Mouse (Mus musculus) hindbrain, embryonic 11.5 days (tissue): ENCODE results near the gene Gm49394. TPM values are rescaled to one million over a fixed set of nuclear protein-coding genes. Genes with fewer than 3 reads are reported as not detected.

Experiments
- ATAC-seq: fragments of 200-750 bp; cut with Nextera tagmentation; 2 replicates; pipeline ENCODE4 v1.8.0; 2017; ENCODE audit warnings: mild to moderate bottlenecking, moderate TSS enrichment, moderate library complexity; ENCODE audit not compliant: low FRiP score
- DNase-seq: peaks from one replicate; pipeline ENCODE4 v3.0.0-alpha.2; 2015; ENCODE audit warnings: low spot score
- H3K27ac ChIP-seq: fragments of 300-500 bp; sonication (generic); 2 replicates; pipeline ENCODE4 v1.5.1; 2014; ENCODE audit warnings: mild to moderate bottlenecking, low read depth, low read length
- H3K27me3 ChIP-seq: fragments of 300-500 bp; sonication (generic); 2 replicates; pipeline ENCODE4 v1.6.1; 2014; ENCODE audit warnings: mild to moderate bottlenecking, low read length, moderate library complexity, mixed read lengths; ENCODE audit not compliant: control insufficient read depth, insufficient read depth
- H3K36me3 ChIP-seq: fragments of 300-500 bp; sonication (generic); 2 replicates; pipeline ENCODE4 v1.6.1; 2014; ENCODE audit warnings: mild to moderate bottlenecking, low read length, moderate library complexity, mixed read lengths; ENCODE audit not compliant: control insufficient read depth, insufficient read depth
- H3K4me1 ChIP-seq: fragments of 300-500 bp; sonication (generic); replicated peaks from 2 replicates; pipeline ENCODE4 v1.6.1; 2014; ENCODE audit warnings: low read length, mixed read lengths; ENCODE audit not compliant: control insufficient read depth, insufficient read depth
- H3K4me2 ChIP-seq: fragments of 300-500 bp; sonication (generic); replicated peaks from 2 replicates; pipeline ENCODE4 v1.6.1; 2014; ENCODE audit warnings: mild to moderate bottlenecking, low read depth, low read length
- H3K4me3 ChIP-seq: fragments of 300-500 bp; sonication (generic); 2 replicates; pipeline ENCODE4 v1.5.1; 2014; ENCODE audit warnings: low read depth, low read length
- H3K9ac ChIP-seq: fragments of 300-500 bp; sonication (generic); 2 replicates; pipeline ENCODE4 v1.6.1; 2014; ENCODE audit warnings: low read depth, low read length
- H3K9me3 ChIP-seq: fragments of 300-500 bp; sonication (generic); 2 replicates; pipeline ENCODE4 v1.6.1; 2016; ENCODE audit warnings: low read length; ENCODE audit not compliant: control insufficient read depth
- WGBS: fragments of 180-500 bp; shearing (Covaris S2); extraction: QIAGEN DNeasy Blood & Tissue Kit; methylation state at CpG from one replicate; pipeline ENCODE4 v1.1.7; 2014; 5-methylcytosine and 5-hydroxymethylcytosine counted together
- polyA plus RNA-seq: library from polyadenylated mRNA; unstranded; fragments of >200 nt; fragmentation: Nextera tagmentation; extraction: Ambion mirVana; gene quantifications from 2 replicates; pipeline ENCODE4 v1.2.1, GENCODE M21; 2014

Gm49394 gene
- polyA plus RNA-seq, 1 experiment from 2014 or later, result not detected

DNA sequence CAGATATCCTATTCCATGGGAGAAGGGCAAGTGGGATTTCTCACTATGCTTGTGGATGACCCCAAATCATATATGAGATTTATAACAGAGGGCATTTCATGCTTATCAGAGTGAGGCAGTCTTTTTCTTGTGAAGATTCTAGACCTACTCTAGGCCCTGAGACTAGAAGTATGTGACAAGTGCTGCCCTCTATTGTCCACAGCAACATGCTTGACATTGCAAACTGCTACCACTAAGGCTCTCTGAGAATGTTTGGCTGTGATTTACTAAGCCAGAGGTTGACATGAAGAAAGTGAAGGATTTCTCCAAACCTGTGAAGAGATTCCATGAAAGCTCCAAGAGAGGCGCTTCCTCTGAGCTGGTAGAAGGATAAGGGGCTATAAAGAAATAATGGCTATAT lies 1.3 kb upstream of the Gm49394 start:
- WGBS, result 90% methylated on average over 1 of the region's 1 CpGs
- peaks cover 14% of the 10 kb centered on the region for H3K9me3 ChIP-seq

DNA sequence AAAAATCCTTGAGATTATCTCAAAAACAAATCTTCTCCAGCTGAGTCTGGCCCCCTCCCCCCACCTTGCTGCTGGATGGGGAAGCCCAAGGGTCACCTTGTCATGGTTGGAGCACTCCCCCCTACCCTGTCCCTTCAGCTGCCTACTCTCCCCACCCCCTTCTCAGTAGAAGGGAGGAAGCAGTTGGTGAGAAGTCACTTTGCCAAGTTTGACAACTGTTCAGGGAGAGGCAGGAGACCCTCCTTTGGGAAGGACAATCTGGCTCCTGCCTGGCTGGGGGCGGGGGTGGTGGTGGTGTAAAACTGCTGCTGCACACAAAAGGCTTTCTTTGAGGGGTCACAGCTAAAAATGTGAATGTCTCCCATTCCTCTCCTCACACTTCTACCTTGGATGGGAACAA lies 1.4 kb downstream of the Gm49394 start:
- H3K27ac ChIP-seq, result no peak overlapping the region
- H3K9ac ChIP-seq, result no peak overlapping the region
- peaks cover 38% of the 10 kb centered on the region for H3K27me3 ChIP-seq
- no peaks in the 10 kb centered on the region for H3K4me1 ChIP-seq
- no peaks in the 10 kb centered on the region for H3K36me3 ChIP-seq
- H3K9me3 ChIP-seq, result peaks cover 14% of the 10 kb centered on the region
- no peak for ATAC-seq
- H3K4me2 ChIP-seq, result no peak overlapping the region
- no peak for DNase-seq
- 94% methylated on average over 1 of the region's 1 CpGs for WGBS
- H3K4me3 ChIP-seq, result no peak overlapping the region

More for the DNA sequence above, 1.3 kb upstream of the Gm49394 start:
- DNase-seq, result no peak
- Histone ChIP-seq H3K36me3 (no peaks in the 10 kb centered on the region), H3K4me3 (no peak overlapping the region), H3K4me2 (no peak overlapping the region), H3K4me1 (no peaks in the 10 kb centered on the region), H3K27me3 (peaks cover 12% of the 10 kb centered on the region), H3K27ac (no peak overlapping the region), H3K9ac (no peak overlapping the region)
- no peak for ATAC-seq

- 90% methylated on average over 18 of the region's 18 CpGs for WGBS
- no peak for DNase-seq
- Histone ChIP-seq H3K36me3 (no peaks in the 10 kb centered on the region), H3K27ac (no peak overlapping the region), H3K9ac (no peak overlapping the region), H3K9me3 (peaks cover 14% of the 10 kb centered on the region), H3K4me1 (no peaks in the 10 kb centered on the region), H3K27me3 (peaks cover 46% of the 10 kb centered on the region), H3K4me3 (no peak overlapping the region), H3K4me2 (no peak overlapping the region)
- no peak for ATAC-seq
These were observed 2.2 kb downstream of the Gm49394 start for GRCm38 (mm10) chr7:142667521-142667920.

DNA sequence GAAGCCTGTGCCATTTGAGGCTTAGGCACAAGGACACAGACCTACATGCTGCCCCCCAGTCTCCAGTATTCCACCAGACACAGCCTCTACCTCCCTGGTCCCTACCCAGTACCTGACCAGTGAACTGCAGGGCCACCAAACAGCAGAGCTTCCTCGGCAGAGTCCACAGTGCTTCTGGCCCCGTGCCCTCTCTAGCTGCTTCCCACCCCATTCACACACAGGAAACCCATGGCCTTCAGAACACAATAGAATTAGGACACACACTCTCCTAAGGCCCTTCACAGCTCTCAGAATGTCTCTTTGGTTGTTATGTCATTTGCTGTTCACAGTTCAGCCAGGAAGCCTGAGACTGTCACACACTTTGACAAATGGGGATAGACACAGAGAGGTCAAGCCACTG lies 3.1 kb downstream of the Gm49394 start, which contains the start of gene Igf2:
Gene Igf2 (minus strand): TSS at position 158 of the 400 bp plus-strand sequence.
- H3K4me1 ChIP-seq, result no peaks in the 10 kb centered on the region

GRCm38 (mm10) chr7:142666109-142666508 lies 3.6 kb downstream of the Gm49394 start:
- ATAC-seq, result no peak

More for the DNA sequence above, 3.1 kb downstream of the Gm49394 start, which contains the start of gene Igf2:
- H3K27ac ChIP-seq, result no peak within 1 kb of the TSS
- H3K36me3 ChIP-seq, result no peaks in the 10 kb centered on the region
- H3K4me2 ChIP-seq, result no peak within 1 kb of the TSS
- 72% methylated on average over 2 of the region's 2 CpGs for WGBS
- peaks cover 52% of the 10 kb centered on the region for H3K27me3 ChIP-seq
- no peak within 1 kb of the TSS for H3K4me3 ChIP-seq
- no peak for ATAC-seq
- no peak within 1 kb of the TSS for H3K9ac ChIP-seq
- DNase-seq, result no peak
- peaks cover 14% of the 10 kb centered on the region for H3K9me3 ChIP-seq

DNA sequence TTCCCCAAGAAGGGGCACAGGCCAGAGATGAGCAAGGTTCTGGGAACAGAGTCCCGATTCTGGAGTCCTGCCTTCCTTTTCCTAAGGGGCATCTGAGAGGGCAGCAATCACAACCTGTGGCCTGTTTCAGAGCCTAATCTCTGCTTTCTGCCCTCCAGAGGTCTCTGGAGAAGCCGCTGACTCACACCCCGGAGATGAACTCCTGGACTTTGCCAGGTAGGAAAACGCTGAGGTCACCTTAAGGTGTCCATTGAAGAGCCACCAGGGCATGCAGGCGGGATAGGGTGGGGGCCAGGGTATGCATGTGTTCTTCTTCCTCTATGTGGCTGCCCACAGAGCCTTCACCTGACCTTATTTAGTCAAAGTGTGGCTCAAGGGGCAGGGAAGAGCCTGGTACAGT lies 4.4 kb downstream of the Gm49394 start:
- Histone ChIP-seq H3K4me2 (no peak overlapping the region), H3K9ac (no peak overlapping the region), H3K4me1 (peaks cover 1% of the 10 kb centered on the region), H3K4me3 (no peak overlapping the region), H3K27ac (no peak overlapping the region), H3K27me3 (peaks cover 65% of the 10 kb centered on the region), H3K36me3 (no peaks in the 10 kb centered on the region), H3K9me3 (peaks cover 8% of the 10 kb centered on the region; the same call in 1 of the 2 replicates)
- ATAC-seq (no peak), DNase-seq (no peak)
- WGBS, result 50% methylated on average over 5 of the region's 5 CpGs

More at GRCm38 (mm10) chr7:142666109-142666508, 3.6 kb downstream of the Gm49394 start:
- Histone ChIP-seq H3K4me1 (no peaks in the 10 kb centered on the region), H3K27me3 (peaks cover 57% of the 10 kb centered on the region), H3K4me2 (no peak overlapping the region), H3K9ac (no peak overlapping the region), H3K4me3 (no peak overlapping the region), H3K9me3 (peaks cover 12% of the 10 kb centered on the region), H3K36me3 (no peaks in the 10 kb centered on the region), H3K27ac (no peak overlapping the region)
- no peak for DNase-seq
- WGBS, result 71% methylated on average over 4 of the region's 4 CpGs

GRCm38 (mm10) chr7:142664465-142665029 lies 5.2 kb downstream of the Gm49394 start:
- ATAC-seq, result no peak
- Histone ChIP-seq H3K9me3 (peaks cover 1% of the 10 kb centered on the region; the same call in 1 of the 2 replicates), H3K4me2 (no peak overlapping the region), H3K4me3 (no peak overlapping the region), H3K4me1 (peaks cover 8% of the 10 kb centered on the region), H3K9ac (no peak overlapping the region), H3K27ac (no peak overlapping the region), H3K27me3 (peaks cover 73% of the 10 kb centered on the region), H3K36me3 (no peaks in the 10 kb centered on the region)
- DNase-seq, result peak; percentile 33
- WGBS, result 2% methylated on average over 9 of the region's 9 CpGs

DNA sequence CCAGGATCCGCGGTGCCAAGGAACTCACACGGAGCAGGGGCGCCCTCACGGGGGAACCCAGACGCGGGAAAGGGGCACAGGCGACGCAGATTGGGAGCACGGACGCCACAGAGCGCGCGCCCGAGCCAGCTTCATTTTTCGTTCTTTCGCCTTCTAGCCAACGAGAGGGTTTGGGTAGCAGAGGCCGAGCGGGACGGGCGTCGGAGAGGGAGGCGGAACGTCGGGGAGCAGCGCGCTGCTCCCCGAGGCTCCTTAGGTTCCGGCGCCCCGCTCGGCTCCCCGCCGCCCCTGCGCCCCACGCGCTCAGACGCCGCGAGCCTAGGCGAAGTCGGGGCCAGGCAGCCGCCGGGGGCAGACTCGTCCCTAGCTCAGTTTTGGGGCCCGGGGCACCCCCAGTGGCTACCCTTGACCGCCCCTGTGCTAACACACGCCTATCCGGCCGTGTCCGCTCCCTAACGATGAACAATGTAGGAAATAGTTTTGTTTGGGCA lies 5.8 kb downstream of the Gm49394 start:
- DNase-seq, result peak; percentile 60
- Histone ChIP-seq H3K4me1 (peaks cover 12% of the 10 kb centered on the region), H3K4me2 (peak overlapping the region; percentile 26; the same call in 1 of the 2 replicates), H3K9ac (peak overlapping the region; percentile 27; the same call in 1 of the 2 replicates), H3K27me3 (peaks cover 78% of the 10 kb centered on the region), H3K27ac (no peak overlapping the region), H3K36me3 (no peaks in the 10 kb centered on the region), H3K9me3 (no peaks in the 10 kb centered on the region), H3K4me3 (peak overlapping the region; percentile 20)
- under 1% methylated on average over 52 of the region's 53 CpGs for WGBS
- ATAC-seq, result no peak

GRCm38 (mm10) chr7:142663151-142663550 lies 6.6 kb downstream of the Gm49394 start:
- no peak overlapping the region for H3K4me2 ChIP-seq
- no peaks in the 10 kb centered on the region for H3K9me3 ChIP-seq
- ATAC-seq (no peak), DNase-seq (peak; percentile 39)
- no peak overlapping the region for H3K9ac ChIP-seq
- no peak overlapping the region for H3K4me3 ChIP-seq
- no peak overlapping the region for H3K27ac ChIP-seq
- H3K36me3 ChIP-seq, result no peaks in the 10 kb centered on the region
- H3K27me3 ChIP-seq, result peaks cover 87% of the 10 kb centered on the region
- peaks cover 18% of the 10 kb centered on the region for H3K4me1 ChIP-seq
- WGBS, result 3% methylated on average over 5 of the region's 5 CpGs
